Mouse (Mus musculus) left cerebral cortex, postnatal 36 days (tissue): ENCODE data around the gene Ralgps2. TPM values are rescaled to one million over a fixed set of nuclear protein-coding genes. Genes with fewer than 3 reads are reported as not detected.

Experiments used
- DNase-seq, 2 experiments: peaks; one replicate each; pipeline ENCODE4 v3.0.0; 2021 to 2022; ENCODE audit warnings: low spot score in 2 of 2, mixed read lengths in 1 of 2
- intact Hi-C: fragments of 180-260 bp; cut with DNase I; formaldehyde crosslinking; loops from one replicate; pipeline ENCODE4 v1.15.1; 2025
- total RNA-seq, 2 experiments: library from RNA; stranded (reverse); gene quantifications; 2 replicates each; pipeline ENCODE4 v1.2.3; 2021

Gene Ralgps2
- total RNA-seq, 2 experiments from 2014 or later = 32.0 to 50.1 TPM

DNA sequence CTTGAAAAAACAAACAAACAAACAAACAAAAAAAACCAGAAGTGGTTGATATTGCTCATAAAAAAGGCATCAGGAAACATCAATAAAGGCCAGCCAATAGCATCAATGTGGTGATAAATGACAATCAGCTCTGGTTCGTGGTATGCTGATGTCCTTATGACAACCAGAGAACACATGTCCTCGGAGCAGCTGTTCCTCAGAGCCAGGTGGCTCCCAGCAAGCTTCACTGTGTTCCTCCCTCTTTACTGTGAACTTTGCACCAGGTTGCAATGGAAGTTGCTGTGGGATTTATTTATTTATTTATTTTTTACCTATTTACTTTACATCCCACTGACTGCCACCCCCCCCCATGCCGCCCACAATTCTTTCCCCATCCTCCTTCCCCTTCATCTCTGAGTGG is 17.9 kb upstream of the Ralgps2 start:
- intact Hi-C loops = no loop called here
- DNase-seq = no peak

DNA sequence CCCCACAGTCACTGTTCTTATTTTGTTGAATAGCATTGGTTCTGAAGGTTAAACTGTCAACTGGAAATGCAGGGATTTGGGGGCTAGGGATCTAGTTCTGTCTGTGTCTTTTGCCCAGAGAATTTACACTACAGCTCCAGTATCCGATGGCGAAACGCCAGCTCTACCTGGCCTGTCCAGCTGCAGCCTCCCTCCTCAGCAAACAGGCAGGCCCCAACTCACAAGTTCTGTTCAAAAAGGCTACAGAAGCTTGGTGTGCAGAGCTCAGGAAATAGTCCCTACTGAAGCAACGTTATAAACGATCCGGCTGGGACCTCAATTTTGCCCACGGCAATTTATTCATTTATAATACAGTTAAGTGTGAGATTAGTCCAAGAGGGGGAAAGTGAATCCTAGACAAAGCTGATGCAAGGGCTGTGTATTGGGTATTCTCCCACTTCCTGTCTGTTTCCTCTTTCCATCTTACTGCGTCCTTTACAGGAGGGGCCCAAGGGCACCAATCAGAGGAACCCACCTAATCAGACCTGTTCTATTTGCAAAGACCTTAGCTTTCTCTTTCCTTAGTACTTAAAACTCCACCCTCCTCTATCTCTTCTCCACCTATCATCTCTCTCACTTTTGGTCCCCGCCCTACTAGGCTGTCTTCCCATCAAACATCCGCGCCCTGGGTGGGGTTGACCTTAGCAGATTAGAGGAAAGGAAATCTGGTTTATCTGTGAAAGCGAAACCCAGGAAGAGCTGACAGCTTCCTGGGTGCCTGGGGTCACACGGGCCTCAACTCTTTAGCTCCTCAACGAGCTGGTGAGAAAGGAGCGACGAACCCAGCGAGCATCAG is 16.7 kb upstream of the Ralgps2 start:
- DNase-seq = no peak
- intact Hi-C loops = no loop called here

DNA sequence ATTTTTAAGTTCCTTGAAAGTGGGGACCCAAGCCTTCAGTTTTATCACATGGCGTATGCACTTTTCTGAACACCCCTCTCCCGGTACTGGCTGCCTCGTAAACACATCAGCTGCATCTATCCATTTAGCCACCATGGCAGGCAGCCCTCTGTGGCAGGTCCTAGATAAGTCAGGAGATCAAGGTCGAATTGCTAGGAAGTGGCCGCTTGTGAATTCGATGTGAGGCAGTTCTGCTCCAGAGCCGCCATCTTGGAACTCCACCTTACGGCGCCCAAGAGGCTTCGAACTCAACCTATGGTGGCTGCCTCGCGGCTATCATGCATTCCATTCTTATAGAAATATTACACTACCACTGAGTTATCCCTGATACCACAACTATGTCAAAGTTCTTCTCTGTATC is 14.8 kb upstream of the Ralgps2 start:
- intact Hi-C loops = no loop called here
- no peak for DNase-seq

- intact Hi-C loops = no loop called here
- DNase-seq = no peak
These were observed 10.9 kb upstream of the Ralgps2 start for GRCm38 (mm10) chr1:156950354-156950753.

DNA sequence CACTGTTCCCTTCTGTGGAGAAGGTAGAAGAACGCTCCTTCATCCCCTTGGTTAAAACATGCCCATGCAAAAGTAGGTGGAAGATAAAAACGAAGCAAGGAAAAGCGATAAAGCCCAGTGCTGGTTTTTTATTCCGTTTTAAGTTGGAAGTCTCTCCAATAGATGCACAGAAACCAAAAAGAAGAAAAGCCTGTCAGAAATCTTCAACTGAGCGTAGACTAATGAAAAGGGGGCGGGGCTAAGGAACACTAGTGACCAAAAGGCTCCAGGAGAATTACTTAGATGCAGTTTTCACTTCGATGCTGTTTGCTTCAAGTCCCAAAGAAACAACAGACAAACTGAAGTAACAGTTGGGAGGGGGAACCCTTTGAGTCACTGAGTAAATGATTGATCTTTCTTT is 1.2 kb upstream of the Ralgps2 start:
- intact Hi-C loops = no loop called here
- DNase-seq = no peak

- no peak for DNase-seq
- intact Hi-C loops = no loop called here
These were observed 706 bp upstream of the Ralgps2 start for GRCm38 (mm10) chr1:156940142-156940522.

DNA sequence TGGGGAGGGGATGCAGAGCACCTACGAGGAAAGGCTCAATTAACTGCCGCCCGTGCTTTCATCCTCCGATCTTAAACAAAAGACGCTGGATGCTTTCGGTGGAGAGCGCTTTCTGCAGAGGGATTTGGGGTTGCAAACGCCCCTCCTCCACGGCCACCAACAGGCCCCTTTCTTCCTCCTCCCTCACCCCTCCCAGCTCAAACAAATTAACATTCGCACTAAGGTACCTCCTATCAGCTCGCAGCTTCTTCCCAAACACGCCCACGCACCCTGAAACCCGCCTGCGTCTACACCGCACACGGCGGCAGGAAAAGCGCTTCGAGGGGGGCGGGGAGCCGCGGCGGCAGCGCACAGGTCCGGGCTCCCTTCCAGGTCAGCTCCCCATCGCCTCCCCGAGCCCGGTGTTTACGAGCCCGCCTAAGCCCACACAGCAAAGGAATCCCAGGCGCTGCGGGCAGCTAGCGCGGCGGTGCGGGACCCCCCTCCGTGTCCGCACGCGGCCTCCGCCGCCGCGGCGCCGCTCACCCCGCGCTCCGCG is 652 bp downstream of the Ralgps2 start:
- intact Hi-C loops = loop anchor here (2.0 to 5.0 kb wide), 2 partner anchors 49 to 138 kb away; no protein-coding TSS in a partner anchor
- peak; percentile 75 to 79 for DNase-seq

DNA sequence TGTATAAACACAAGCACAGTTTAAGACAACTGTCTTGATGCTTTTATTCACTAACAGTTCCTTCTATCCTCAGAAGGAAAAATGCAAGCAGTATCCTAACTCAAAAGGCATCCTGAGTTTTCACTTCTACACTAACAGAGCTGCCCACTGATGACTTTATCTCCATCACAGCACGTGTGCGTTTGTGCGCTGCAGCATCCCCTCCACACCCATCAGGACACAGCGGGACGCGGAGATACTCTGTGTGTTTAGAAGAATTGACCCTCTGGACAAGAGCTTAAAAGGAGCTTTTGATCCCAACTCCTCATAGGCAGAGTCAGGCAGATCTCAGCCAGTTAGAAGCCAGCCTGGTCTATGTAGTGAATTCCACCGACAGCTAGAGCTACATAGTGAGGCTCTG is 2.0 kb downstream of the Ralgps2 start:
- intact Hi-C loops = loop anchor here (5.0 kb wide), 1 partner anchor 50 kb away; no protein-coding TSS in a partner anchor
- no peak for DNase-seq

DNA sequence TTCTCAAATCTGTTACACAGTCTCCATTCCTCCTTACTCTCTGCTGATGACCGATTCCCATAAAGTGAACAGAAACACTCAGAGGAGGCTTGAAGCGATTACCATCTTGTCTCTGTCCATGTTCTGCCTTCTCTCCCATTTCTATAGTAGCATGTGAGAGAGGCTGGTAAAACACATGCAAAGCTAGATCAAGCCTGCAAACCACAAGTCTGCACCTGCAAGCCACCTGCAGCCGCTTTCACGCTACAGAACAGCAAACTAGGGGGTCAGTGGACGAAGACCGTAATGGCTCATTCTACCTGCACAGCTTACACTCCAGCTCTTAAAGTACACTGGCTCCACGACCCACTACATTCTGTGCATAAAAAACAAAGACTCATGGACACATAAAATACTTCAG is 5.7 kb downstream of the Ralgps2 start:
- intact Hi-C loops = no loop called here
- no peak for DNase-seq

- no peak for DNase-seq
- intact Hi-C loops = no loop called here
These were observed 7.2 kb downstream of the Ralgps2 start for GRCm38 (mm10) chr1:156932036-156932774.

DNA sequence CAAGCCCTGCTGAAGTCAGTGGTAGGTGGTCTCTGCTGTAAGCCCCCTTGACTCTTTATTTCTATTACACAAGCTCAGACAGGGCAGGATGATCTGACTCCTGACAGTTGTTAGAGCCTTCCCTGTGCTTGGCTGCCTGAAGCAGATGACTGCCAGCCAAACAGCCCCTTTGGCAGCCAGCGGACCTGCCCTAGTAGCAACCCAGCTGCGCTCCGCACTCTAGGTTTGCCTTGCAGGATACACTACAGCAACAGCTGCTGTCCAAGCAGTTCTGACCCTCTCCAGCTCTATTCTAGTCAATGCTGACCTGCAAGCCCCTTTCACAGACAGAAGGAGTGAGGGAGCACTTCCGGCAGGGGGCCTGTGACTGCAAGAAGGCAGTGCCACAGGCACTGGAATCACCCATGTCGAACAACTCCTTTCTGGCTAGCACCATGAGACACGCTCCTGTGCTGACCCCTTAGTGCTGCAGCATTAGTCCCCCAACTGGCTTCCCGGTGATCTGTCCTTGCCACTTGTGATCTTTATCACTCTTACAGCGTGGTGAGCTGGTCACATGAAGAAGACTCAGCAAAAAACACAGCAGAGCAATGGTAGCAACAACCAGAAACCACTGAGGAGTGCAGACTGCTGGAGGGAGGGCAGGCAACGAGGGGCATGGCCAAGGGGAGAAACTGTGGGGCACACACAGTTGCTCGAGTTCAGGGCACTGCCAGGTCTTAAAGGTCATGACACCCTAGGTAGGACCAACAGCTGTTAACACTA is 8.1 kb downstream of the Ralgps2 start:
- intact Hi-C loops = no loop called here
- no peak for DNase-seq

- intact Hi-C loops = no loop called here
- no peak for DNase-seq
These were observed 9.2 kb downstream of the Ralgps2 start for GRCm38 (mm10) chr1:156930263-156930662.

DNA sequence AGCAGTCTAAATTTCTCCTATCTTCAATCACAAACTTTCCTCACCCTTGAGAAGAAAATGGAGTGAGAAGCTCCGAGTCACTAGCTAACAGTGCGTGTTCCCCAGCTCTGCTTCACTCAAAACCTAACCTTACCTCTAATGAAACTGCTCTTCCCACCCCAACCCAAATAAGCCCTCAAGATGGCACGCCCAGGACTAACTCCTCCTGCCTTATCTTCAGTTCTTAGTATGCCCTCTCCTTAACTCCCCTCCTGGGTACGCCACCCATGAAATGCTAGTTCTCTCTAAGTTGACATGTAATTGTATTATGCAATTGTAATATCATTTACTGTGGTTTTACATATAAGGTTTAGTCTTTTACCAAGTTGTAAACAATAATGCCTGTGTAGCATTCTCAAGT is 11.2 kb downstream of the Ralgps2 start:
- no peak for DNase-seq
- intact Hi-C loops = no loop called here

GRCm38 (mm10) chr1:156923511-156923910 is 15.9 kb downstream of the Ralgps2 start:
- intact Hi-C loops = no loop called here
- DNase-seq = no peak

DNA sequence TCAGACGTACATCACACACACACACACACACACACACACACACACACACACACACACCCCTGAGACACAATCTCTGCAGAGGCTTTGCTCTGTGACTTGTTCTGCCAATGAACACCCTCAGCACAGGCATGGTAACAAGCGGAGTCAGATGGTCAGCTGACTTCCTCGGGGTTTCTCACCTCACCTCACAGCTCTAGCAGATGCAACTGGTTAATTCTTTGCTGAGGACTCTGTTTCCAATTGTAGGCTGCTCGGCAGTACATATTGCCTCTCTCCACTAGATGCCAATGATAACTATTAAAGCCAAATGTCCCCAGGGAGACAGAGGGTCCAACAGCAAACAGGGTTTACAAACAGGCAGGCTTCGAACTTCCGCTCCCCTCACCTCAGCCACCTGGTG is 16.5 kb downstream of the Ralgps2 start:
- intact Hi-C loops = no loop called here
- no peak for DNase-seq

DNA sequence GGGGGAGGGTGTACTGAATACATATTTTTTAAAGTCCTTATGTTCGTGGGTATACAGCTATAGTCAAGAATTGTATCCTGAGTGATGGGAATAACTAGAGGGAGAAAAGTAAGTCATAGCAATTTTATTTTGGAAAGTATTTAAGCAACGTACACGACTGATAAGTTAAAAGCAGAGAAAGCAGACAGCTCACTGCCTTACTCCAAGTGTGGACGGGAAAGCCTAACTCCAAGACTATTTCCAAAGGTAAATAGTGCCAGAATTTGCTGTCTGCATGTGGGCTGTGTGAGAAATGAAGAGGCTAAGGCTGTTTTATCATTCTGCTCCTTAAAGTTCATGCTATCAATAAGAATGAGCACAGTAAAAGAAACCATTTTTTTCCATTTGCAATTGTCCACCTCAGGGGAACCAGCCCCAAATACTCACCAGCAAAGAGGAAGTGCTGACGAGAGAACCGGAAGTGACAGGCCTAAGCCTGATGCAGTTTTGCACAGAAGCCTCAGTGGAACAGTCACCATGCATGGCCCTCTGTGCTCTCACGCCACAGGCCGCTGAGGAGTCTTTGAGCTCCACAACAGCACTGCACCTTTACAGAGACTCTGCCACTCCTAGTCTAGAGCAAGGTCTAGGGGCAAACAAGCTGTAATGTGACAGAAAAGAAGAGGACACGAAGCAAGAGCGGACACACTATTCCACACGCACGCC is 18.0 kb downstream of the Ralgps2 start:
- DNase-seq = no peak
- intact Hi-C loops = no loop called here

DNA sequence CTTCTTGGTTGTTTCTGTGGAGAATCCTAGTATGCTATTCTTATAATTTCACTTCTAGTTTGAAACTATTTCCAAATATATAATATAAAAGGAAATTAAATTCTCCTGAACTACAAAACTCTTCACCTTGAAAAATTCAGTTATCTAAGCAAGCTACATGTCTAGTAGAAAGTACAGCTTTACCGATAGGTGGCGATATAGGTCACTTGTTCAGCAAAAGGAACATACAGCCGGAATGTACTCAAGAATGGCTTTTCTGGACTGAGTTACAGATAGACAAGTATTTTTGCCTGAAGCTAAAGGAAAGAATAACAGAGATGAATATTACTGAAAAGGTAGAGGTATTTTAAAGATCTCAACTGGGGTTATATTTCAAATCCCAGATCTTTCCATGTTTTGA is 22.0 kb downstream of the Ralgps2 start:
- intact Hi-C loops = loop anchor here (1.0 to 5.0 kb wide), 2 partner anchors 80 to 160 kb away; no protein-coding TSS in a partner anchor
- DNase-seq = no peak

- no peak for DNase-seq
- intact Hi-C loops = loop anchor here (5.0 kb wide), 1 partner anchor 81 kb away; no protein-coding TSS in a partner anchor
These were observed 23.1 kb downstream of the Ralgps2 start for GRCm38 (mm10) chr1:156916361-156916760.

DNA sequence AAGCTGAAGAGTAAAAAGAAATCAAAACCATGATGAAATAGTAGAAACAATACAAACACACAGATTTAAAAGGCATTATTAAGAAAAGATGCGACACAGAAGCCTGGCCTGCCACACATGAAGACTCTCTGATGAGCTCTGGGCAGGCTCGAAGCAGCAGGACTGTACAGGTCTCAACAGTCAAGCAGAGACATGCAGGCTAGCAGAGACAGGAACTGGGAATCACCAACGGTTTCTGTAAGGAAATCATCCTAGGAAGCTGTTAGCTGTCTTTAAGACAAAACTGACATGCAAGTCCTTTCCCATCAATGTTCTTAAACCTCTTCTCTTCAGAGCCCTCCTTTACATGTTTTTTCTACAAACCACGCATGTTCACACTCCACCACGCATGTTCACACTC is 24.5 kb downstream of the Ralgps2 start:
- no peak for DNase-seq
- intact Hi-C loops = loop anchor here (5.0 kb wide), 2 partner anchors 82 to 173 kb away; no protein-coding TSS in a partner anchor
